Mouse (Mus musculus) activated CD4-positive, CD25-positive, alpha-beta regulatory T cell, adult 4 months (primary cell): ENCODE data around the gene Kansl1l. TPM values are rescaled to one million over a fixed set of nuclear protein-coding genes. Genes with fewer than 3 reads are reported as not detected.

Experiments
- ATAC-seq: one replicate; pipeline ENCODE4 v1.8.0; 2017
- polyA plus RNA-seq, 2 experiments: library from polyadenylated mRNA; unstranded; fragments of 100-300 nt; shearing (Covaris generic); gene quantifications; one replicate each; pipeline ENCODE4 v1.2.1; 2017

The Kansl1l gene
- polyA plus RNA-seq, 2 experiments from 2014 or later = 8.8 to 9.8 TPM

DNA sequence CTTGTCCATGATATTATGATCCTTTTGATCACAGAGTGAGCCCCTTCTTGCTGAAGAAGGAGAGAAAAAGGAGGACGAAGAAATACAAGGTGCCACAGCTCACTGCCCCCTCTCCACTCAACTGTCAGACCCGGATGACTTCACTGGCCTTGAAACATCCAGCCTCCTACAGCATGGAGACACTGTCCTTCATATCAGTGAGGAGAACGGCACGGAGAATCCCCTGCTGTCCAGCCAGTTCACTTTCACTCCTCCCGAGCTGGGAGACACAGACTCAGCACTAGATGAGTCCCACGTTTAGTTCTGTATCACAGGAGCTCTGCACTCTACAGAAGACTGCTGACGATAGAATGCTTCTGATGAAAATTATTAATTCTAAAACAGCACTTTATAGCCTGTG lies 122.1 kb downstream of the Kansl1l start:
- ATAC-seq = no peak

DNA sequence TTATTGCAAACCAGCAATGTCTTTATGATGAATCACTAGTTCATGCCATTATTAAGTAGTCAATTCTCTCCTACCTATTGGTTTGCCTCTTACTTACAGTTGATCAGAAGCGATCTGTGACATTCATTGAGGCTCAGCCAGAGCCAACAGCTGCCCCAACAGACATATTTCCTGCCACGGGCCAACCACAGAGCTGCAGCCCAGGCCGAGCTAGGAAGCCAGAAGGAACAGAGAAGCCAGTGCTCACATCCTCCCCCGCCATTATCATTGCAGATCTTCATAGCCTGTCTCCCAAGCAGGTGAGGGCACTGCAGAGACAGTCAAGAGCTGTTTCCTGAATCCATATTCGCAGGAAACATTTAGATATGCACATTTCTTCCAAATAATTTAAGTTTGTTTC lies 123.1 kb downstream of the Kansl1l start:
- ATAC-seq = no peak

DNA sequence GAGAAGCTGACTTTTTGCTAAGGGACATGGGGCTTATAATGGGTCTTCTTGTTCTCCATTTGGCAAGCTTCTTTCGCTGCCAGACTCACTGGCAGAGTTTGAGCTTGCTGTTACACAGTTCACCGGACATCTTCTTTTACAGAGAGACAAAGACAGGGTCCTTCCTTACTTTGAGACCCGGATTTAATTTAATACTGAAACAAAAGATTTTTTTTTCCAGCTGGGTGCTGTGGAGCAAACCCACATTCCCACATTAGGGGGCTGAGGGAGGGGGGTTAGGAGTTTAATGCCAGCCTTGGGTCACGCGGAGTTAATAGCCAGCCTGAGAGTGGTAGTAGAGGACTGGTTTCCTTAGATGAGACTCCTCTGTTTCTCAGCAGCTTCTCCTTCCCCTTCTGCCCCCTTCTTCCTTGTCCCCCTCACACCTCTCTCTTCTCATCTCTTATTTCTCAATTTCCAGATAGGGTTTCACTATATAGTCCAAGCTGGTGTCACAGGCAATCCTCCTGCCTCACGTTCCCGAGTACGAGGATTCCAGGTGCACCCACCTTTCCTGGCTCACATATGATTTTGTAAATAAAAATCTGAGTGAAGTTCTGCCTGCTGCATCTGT lies 124.5 kb downstream of the Kansl1l start:
- no peak for ATAC-seq

DNA sequence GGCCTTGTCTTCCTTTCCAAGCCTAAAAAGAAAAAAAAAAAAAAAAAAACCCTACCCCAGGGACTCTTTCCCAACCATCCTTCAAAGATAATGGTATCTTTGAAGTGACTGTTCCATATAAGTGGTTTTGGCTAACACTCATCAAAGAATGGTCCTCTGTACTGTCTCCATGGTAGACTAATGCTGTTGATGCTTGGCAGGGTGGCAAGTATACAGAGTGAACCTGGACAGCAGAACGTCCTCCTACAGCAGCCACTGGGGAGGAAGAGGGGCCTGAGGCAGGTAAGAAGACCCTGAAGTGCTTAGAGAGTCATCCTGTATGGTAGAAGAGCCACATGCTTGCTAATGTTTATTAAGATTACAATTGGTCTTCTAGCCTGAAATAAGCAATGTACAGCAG lies 125.1 kb downstream of the Kansl1l start:
- ATAC-seq = no peak

DNA sequence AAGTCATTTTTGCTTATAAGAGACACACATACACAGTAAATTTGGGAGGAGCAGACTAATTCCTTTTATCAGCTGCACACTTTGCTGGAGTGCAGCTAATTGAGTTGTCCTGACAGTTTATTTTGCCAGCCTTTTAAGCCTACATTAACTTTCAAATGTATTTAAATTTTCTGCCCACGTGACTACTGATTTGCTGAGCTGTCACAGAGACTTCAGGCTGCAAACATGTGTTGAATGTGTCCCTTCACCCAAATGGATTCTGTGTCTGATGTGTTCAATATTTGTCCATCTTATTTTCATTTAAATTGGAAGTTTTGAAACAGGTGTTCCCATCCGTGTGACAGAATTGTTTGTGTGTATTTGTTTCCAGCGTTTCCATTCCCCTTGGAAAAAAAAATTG lies 125.6 kb downstream of the Kansl1l start:
- ATAC-seq = no peak

DNA sequence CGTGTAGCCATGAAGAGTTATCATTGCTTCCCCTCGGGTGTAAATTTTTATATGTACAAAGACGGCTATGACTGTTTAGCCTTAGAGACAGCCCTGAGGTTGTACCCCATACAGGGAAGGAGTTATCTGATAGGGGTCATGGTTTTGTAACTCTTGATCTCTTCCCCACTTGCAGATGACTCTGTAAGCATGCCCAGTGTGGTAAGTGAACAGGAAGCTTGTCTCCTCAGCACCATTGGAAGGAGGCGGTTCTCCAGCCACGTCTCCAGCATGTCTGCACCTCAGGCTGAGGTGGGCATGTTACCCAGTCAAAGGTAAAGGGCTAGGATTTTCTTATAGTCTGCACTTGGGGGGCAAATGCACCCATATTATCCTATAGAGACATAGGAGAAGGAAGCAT lies 134.4 kb downstream of the Kansl1l start:
- ATAC-seq = no peak

DNA sequence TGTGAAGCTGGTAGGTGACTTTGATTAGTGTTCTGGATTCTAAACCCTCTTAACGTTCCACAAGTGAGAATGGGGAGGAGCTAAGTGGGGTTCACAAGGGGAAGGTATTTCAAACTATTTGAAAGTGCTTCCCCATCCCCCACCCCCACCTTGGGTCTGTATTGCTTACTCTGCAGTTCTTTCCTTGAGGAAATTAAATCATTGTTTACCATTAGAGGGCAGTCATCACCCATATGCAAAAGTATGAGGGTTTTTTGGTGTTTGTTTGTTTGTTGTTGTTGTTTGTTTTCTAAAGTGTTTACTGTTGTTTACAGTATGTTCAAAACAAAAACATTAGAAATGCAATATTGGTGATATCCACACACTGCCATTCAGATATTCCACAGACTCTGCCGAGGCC lies 138.7 kb downstream of the Kansl1l start:
- ATAC-seq = no peak

DNA sequence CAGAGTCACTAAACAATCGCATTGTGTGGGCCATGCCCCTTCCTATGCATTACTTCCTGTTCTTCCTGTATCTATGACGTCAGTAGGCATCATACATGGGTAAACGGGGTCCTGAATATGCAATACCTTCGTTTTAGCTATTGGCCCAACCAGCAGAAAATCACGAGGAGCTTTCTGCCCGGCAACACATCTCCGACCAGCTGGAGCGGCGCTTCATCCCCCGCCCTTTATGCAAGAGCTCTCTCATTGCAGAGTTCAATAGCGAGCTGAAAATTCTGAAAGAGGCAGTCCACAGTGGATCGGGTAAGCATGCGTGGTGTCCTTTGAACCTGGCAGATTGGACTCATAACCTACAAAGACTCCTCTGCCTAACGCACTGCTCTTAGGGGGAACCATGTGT lies 139.4 kb downstream of the Kansl1l start:
- ATAC-seq = no peak

DNA sequence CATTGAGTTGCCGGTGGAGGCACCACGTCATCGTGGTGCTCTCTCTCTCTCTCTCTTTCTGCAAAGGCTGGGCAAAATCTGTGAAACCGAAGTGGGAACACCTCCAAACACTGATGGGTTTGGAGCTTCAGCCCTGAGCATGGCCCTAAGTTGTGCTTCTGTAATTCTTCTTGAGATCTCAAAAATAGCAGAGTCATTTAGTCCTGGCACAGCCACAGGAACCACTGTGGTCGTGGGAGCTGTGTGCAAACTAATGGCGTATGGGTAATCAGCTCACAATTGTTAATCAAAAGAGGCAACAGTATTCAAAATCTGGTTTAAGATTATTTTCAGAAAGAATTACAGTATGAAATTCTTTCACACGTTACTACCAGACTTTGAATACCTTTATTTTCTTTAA lies 144.6 kb downstream of the Kansl1l start:
- no peak for ATAC-seq

DNA sequence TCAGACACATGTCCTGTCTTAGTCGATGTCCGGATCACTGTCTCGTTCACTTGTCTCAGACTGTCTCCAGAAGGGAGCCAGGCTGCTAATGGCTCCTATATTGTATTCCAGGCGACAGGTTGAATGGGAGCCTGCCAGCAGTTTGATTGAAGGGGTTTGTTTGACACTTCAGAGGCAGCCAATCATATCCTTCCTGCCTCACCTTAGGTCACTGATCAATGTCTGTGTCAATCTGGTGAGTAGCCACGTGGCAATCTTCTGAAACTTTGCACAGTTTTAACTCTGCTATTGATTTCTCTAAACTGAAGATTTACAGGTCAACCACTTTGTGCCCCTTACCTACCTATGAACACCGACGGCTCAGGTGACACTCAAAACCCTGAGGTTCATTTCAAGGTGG lies 145.9 kb downstream of the Kansl1l start:
- no peak for ATAC-seq

Other genes starting within 250 kb of the Kansl1l start
- gene Rpe, start 116.7 kb downstream of the Kansl1l start, polyA plus RNA-seq = 10 to 100 TPM; 59.7 to 63.3 TPM
- 10 to 100 TPM; 39.2 to 41.8 TPM for gene Acadl, start 45.7 kb upstream of the Kansl1l start, polyA plus RNA-seq
- gene Myl1, start 127.8 kb upstream of the Kansl1l start, polyA plus RNA-seq = not detected
- gene Lancl1, start 221.3 kb upstream of the Kansl1l start, polyA plus RNA-seq = 10 to 100 TPM; 31.3 to 32.3 TPM